Mouse (Mus musculus): ENCODE measurements around the gene Cdh13. TPM values are rescaled to one million over a fixed set of nuclear protein-coding genes. Genes with fewer than 3 reads are reported as not detected.

The Cdh13 gene
- polyA plus RNA-seq, 1 experiment from 2014 or later: 0.53 TPM

GRCm38 (mm10) chr8:118979800-118980199 is 696.3 kb downstream of the Cdh13 start:
- DNase-seq (no peak), ATAC-seq (no peak)
- no peaks in the 10 kb centered on the region for H3K27me3 ChIP-seq (ENCODE audit: insufficient read depth, low read length)
- H3K4me2 ChIP-seq (ENCODE audit: low read depth, low read length): no peak overlapping the region
- H3K27ac ChIP-seq (ENCODE audit: low read depth): no peak overlapping the region
- no peaks in the 10 kb centered on the region for H3K36me3 ChIP-seq (replicated peaks; ENCODE audit: insufficient read depth, low read length)
- H3K9ac ChIP-seq (replicated peaks): no peak overlapping the region
- 17% methylated on average over 5 of the region's 5 CpGs for WGBS (ENCODE audit: insufficient replicate concordance)
- no peak overlapping the region for H3K4me3 ChIP-seq (ENCODE audit: low read depth, low read length)
- no peaks in the 10 kb centered on the region for H3K9me3 ChIP-seq (ENCODE audit: low read length)
- TF ChIP-seq CTCF (IDR thresholded peaks at IDR 0.05; ENCODE audit: low read depth): peak; percentile 41
- TF ChIP-seq EP300 (IDR thresholded peaks at IDR 0.05; ENCODE audit: low read depth): no peak
- no peaks in the 10 kb centered on the region for H3K4me1 ChIP-seq (ENCODE audit: insufficient read depth)

- no peaks in the 10 kb centered on the region for H3K9me3 ChIP-seq (ENCODE audit: low read length)
- H3K27ac ChIP-seq (ENCODE audit: low read depth): no peak overlapping the region
- no peaks in the 10 kb centered on the region for H3K27me3 ChIP-seq (ENCODE audit: insufficient read depth, low read length)
- no peak for DNase-seq
- no peak overlapping the region for H3K4me2 ChIP-seq (ENCODE audit: low read depth, low read length)
- no peak overlapping the region for H3K4me3 ChIP-seq (ENCODE audit: low read depth, low read length)
- H3K36me3 ChIP-seq (replicated peaks; ENCODE audit: insufficient read depth, low read length): no peaks in the 10 kb centered on the region
- H3K9ac ChIP-seq (replicated peaks): no peak overlapping the region
- no peak for ATAC-seq
- WGBS (ENCODE audit: insufficient replicate concordance): 58% methylated on average over 2 of the region's 2 CpGs
- H3K4me1 ChIP-seq (ENCODE audit: insufficient read depth): no peaks in the 10 kb centered on the region
- TF ChIP-seq EP300 (IDR thresholded peaks at IDR 0.05; ENCODE audit: low read depth): no peak
- TF ChIP-seq CTCF (IDR thresholded peaks at IDR 0.05; ENCODE audit: low read depth): no peak
Measured at GRCm38 (mm10) chr8:118983724-118984123, 700.2 kb downstream of the Cdh13 start.

GRCm38 (mm10) chr8:118986796-118987195 is 703.3 kb downstream of the Cdh13 start:
- 64% methylated on average over 1 of the region's 1 CpGs for WGBS (ENCODE audit: insufficient replicate concordance)
- H3K27ac ChIP-seq (ENCODE audit: low read depth): no peak overlapping the region
- ATAC-seq: no peak
- no peaks in the 10 kb centered on the region for H3K36me3 ChIP-seq (replicated peaks; ENCODE audit: insufficient read depth, low read length)
- no peak overlapping the region for H3K4me2 ChIP-seq (ENCODE audit: low read depth, low read length)
- DNase-seq: no peak
- TF ChIP-seq CTCF (IDR thresholded peaks at IDR 0.05; ENCODE audit: low read depth): no peak
- TF ChIP-seq EP300 (IDR thresholded peaks at IDR 0.05; ENCODE audit: low read depth): no peak
- H3K9me3 ChIP-seq (ENCODE audit: low read length): no peaks in the 10 kb centered on the region
- no peaks in the 10 kb centered on the region for H3K27me3 ChIP-seq (ENCODE audit: insufficient read depth, low read length)
- H3K4me3 ChIP-seq (ENCODE audit: low read depth, low read length): no peak overlapping the region
- no peaks in the 10 kb centered on the region for H3K4me1 ChIP-seq (ENCODE audit: insufficient read depth)
- H3K9ac ChIP-seq (replicated peaks): no peak overlapping the region

GRCm38 (mm10) chr8:118995641-118996188 is 712.2 kb downstream of the Cdh13 start:
- H3K4me3 ChIP-seq (ENCODE audit: low read depth, low read length): no peak overlapping the region
- no peak overlapping the region for H3K27ac ChIP-seq (ENCODE audit: low read depth)
- 80% methylated on average over 11 of the region's 11 CpGs for WGBS (ENCODE audit: insufficient replicate concordance)
- no peak for DNase-seq
- no peak for TF ChIP-seq CTCF (IDR thresholded peaks at IDR 0.05; ENCODE audit: low read depth)
- no peak for TF ChIP-seq EP300 (IDR thresholded peaks at IDR 0.05; ENCODE audit: low read depth)
- ATAC-seq: no peak
- no peaks in the 10 kb centered on the region for H3K36me3 ChIP-seq (replicated peaks; ENCODE audit: insufficient read depth, low read length)
- no peaks in the 10 kb centered on the region for H3K4me1 ChIP-seq (ENCODE audit: insufficient read depth)
- H3K9me3 ChIP-seq (ENCODE audit: low read length): no peaks in the 10 kb centered on the region
- H3K27me3 ChIP-seq (ENCODE audit: insufficient read depth, low read length): no peaks in the 10 kb centered on the region
- no peak overlapping the region for H3K4me2 ChIP-seq (ENCODE audit: low read depth, low read length)
- no peak overlapping the region for H3K9ac ChIP-seq (replicated peaks)

GRCm38 (mm10) chr8:119000595-119000994 is 717.1 kb downstream of the Cdh13 start:
- TF ChIP-seq CTCF (IDR thresholded peaks at IDR 0.05; ENCODE audit: low read depth): no peak
- TF ChIP-seq EP300 (IDR thresholded peaks at IDR 0.05; ENCODE audit: low read depth): no peak
- Histone ChIP-seq H3K36me3 (replicated peaks; ENCODE audit: insufficient read depth, low read length) (no peaks in the 10 kb centered on the region), H3K4me1 (ENCODE audit: insufficient read depth) (no peaks in the 10 kb centered on the region), H3K4me3 (ENCODE audit: low read depth, low read length) (no peak overlapping the region), H3K4me2 (ENCODE audit: low read depth, low read length) (no peak overlapping the region), H3K27me3 (ENCODE audit: insufficient read depth, low read length) (no peaks in the 10 kb centered on the region), H3K9me3 (ENCODE audit: low read length) (no peaks in the 10 kb centered on the region), H3K27ac (ENCODE audit: low read depth) (no peak overlapping the region), H3K9ac (replicated peaks) (no peak overlapping the region)
- no peak for DNase-seq
- WGBS (ENCODE audit: insufficient replicate concordance): 80% methylated on average over 1 of the region's 1 CpGs
- ATAC-seq: no peak

- no peaks in the 10 kb centered on the region for H3K4me1 ChIP-seq (ENCODE audit: insufficient read depth)
- no peak overlapping the region for H3K4me3 ChIP-seq (ENCODE audit: low read depth, low read length)
- no peaks in the 10 kb centered on the region for H3K27me3 ChIP-seq (ENCODE audit: insufficient read depth, low read length)
- no peaks in the 10 kb centered on the region for H3K36me3 ChIP-seq (replicated peaks; ENCODE audit: insufficient read depth, low read length)
- WGBS (ENCODE audit: insufficient replicate concordance): 80% methylated on average over 5 of the region's 5 CpGs
- H3K27ac ChIP-seq (ENCODE audit: low read depth): no peak overlapping the region
- ATAC-seq: no peak
- H3K4me2 ChIP-seq (ENCODE audit: low read depth, low read length): no peak overlapping the region
- TF ChIP-seq CTCF (IDR thresholded peaks at IDR 0.05; ENCODE audit: low read depth) (no peak), EP300 (IDR thresholded peaks at IDR 0.05; ENCODE audit: low read depth) (no peak)
- no peak overlapping the region for H3K9ac ChIP-seq (replicated peaks)
- DNase-seq: no peak
- H3K9me3 ChIP-seq (ENCODE audit: low read length): no peaks in the 10 kb centered on the region
Measured at GRCm38 (mm10) chr8:119004821-119005220, 721.3 kb downstream of the Cdh13 start.

GRCm38 (mm10) chr8:119018675-119019074 is 735.1 kb downstream of the Cdh13 start:
- DNase-seq (no peak), ATAC-seq (no peak)
- Histone ChIP-seq H3K4me2 (ENCODE audit: low read depth, low read length) (no peak overlapping the region), H3K9me3 (ENCODE audit: low read length) (no peaks in the 10 kb centered on the region), H3K4me3 (ENCODE audit: low read depth, low read length) (no peak overlapping the region), H3K27me3 (ENCODE audit: insufficient read depth, low read length) (no peaks in the 10 kb centered on the region), H3K36me3 (replicated peaks; ENCODE audit: insufficient read depth, low read length) (no peaks in the 10 kb centered on the region), H3K4me1 (ENCODE audit: insufficient read depth) (no peaks in the 10 kb centered on the region), H3K9ac (replicated peaks) (no peak overlapping the region), H3K27ac (ENCODE audit: low read depth) (no peak overlapping the region)
- TF ChIP-seq CTCF (IDR thresholded peaks at IDR 0.05; ENCODE audit: low read depth): no peak
- no peak for TF ChIP-seq EP300 (IDR thresholded peaks at IDR 0.05; ENCODE audit: low read depth)
- WGBS (ENCODE audit: insufficient replicate concordance): 79% methylated on average over 6 of the region's 6 CpGs

All from liver, postnatal 0 days (tissue).